Mouse (Mus musculus) intestine, embryonic 16.5 days (tissue): ENCODE measurements around the gene Bace2. TPM values are rescaled to one million over a fixed set of nuclear protein-coding genes. Genes with fewer than 3 reads are reported as not detected.

Source experiments
- ATAC-seq: fragments of 200-750 bp; cut with Nextera tagmentation; 2 replicates; pipeline ENCODE4 v1.8.0; 2017; ENCODE audit warnings: moderate TSS enrichment, moderate library complexity
- H3K27ac ChIP-seq: fragments of 300-500 bp; sonication (generic); 2 replicates; pipeline ENCODE4 v1.5.1; 2014; ENCODE audit warnings: mild to moderate bottlenecking, low read length
- H3K27me3 ChIP-seq: fragments of 300-500 bp; sonication (generic); replicated peaks from 2 replicates; pipeline ENCODE4 v1.6.1; 2014; ENCODE audit warnings: low read length, control low read depth, mixed read lengths; ENCODE audit not compliant: control insufficient read depth, insufficient read depth
- H3K36me3 ChIP-seq: fragments of 300-500 bp; sonication (generic); 2 replicates; pipeline ENCODE4 v1.6.1; 2014; ENCODE audit warnings: low read length, control low read depth; ENCODE audit not compliant: control insufficient read depth, insufficient read depth
- H3K4me1 ChIP-seq: fragments of 300-500 bp; sonication (generic); 2 replicates; pipeline ENCODE4 v1.6.1; 2014; ENCODE audit warnings: low read length, control low read depth, mixed read lengths; ENCODE audit not compliant: control insufficient read depth, insufficient read depth
- H3K4me2 ChIP-seq: fragments of 300-500 bp; sonication (generic); 2 replicates; pipeline ENCODE4 v1.6.1; 2014; ENCODE audit warnings: low read depth, low read length, control low read depth
- H3K4me3 ChIP-seq: fragments of 300-500 bp; sonication (generic); 2 replicates; pipeline ENCODE4 v1.5.1; 2014; ENCODE audit warnings: mild to moderate bottlenecking, low read length
- H3K9ac ChIP-seq: fragments of 300-500 bp; sonication (generic); 2 replicates; pipeline ENCODE4 v1.6.1; 2014; ENCODE audit warnings: low read depth, low read length
- H3K9me3 ChIP-seq: fragments of 300-500 bp; sonication (generic); 2 replicates; pipeline ENCODE4 v1.6.1; 2016; ENCODE audit warnings: low read length, control low read depth; ENCODE audit not compliant: control insufficient read depth
- whole genome bisulfite sequencing: fragments of 180-500 bp; shearing (Covaris S2); extraction: QIAGEN DNeasy Blood & Tissue Kit; methylation state at CpG from one replicate; pipeline ENCODE4 v1.1.7; 2014; 5-methylcytosine and 5-hydroxymethylcytosine counted together
- polyA plus RNA-seq: library from polyadenylated mRNA; unstranded; fragments of >200 nt; fragmentation: Nextera tagmentation; extraction: Ambion mirVana; gene quantifications from 2 replicates; pipeline ENCODE4 v1.2.1, GENCODE M21; 2015

Bace2 gene
- polyA plus RNA-seq, 1 experiment from 2014 or later: 17.0 TPM

- Histone ChIP-seq H3K4me2 (no peak overlapping the region), H3K4me1 (no peaks in the 10 kb centered on the region; the same call in 1 of the 2 replicates), H3K9me3 (no peaks in the 10 kb centered on the region), H3K4me3 (no peak overlapping the region), H3K27ac (no peak overlapping the region), H3K36me3 (no peaks in the 10 kb centered on the region), H3K27me3 (no peaks in the 10 kb centered on the region), H3K9ac (no peak overlapping the region)
- WGBS: 86% methylated on average over 4 of the region's 4 CpGs
- no peak for ATAC-seq
Observed at GRCm38 (mm10) chr16:97396436-97396835, 39.9 kb downstream of the Bace2 start.

GRCm38 (mm10) chr16:97397945-97398531, 41.5 kb downstream of the Bace2 start:
- no peak for ATAC-seq
- H3K4me3 ChIP-seq: no peak overlapping the region

GRCm38 (mm10) chr16:97399991-97400390, 43.4 kb downstream of the Bace2 start:
- WGBS: 77% methylated on average over 4 of the region's 4 CpGs
- Histone ChIP-seq H3K4me1 (no peaks in the 10 kb centered on the region), H3K9ac (no peak overlapping the region), H3K4me3 (no peak overlapping the region), H3K27me3 (no peaks in the 10 kb centered on the region), H3K9me3 (no peaks in the 10 kb centered on the region), H3K36me3 (no peaks in the 10 kb centered on the region), H3K4me2 (no peak overlapping the region), H3K27ac (no peak overlapping the region)
- ATAC-seq: peak; percentile 44

More at GRCm38 (mm10) chr16:97397945-97398531, 41.5 kb downstream of the Bace2 start:
- no peaks in the 10 kb centered on the region for H3K36me3 ChIP-seq
- no peak overlapping the region for H3K9ac ChIP-seq
- H3K27ac ChIP-seq: no peak overlapping the region
- 83% methylated on average over 2 of the region's 2 CpGs for WGBS
- H3K4me2 ChIP-seq: no peak overlapping the region
- H3K4me1 ChIP-seq: no peaks in the 10 kb centered on the region
- no peaks in the 10 kb centered on the region for H3K27me3 ChIP-seq
- no peaks in the 10 kb centered on the region for H3K9me3 ChIP-seq

- Histone ChIP-seq H3K36me3 (no peaks in the 10 kb centered on the region), H3K9ac (no peak overlapping the region), H3K4me3 (no peak overlapping the region), H3K9me3 (no peaks in the 10 kb centered on the region), H3K27me3 (no peaks in the 10 kb centered on the region), H3K27ac (no peak overlapping the region), H3K4me2 (no peak overlapping the region), H3K4me1 (no peaks in the 10 kb centered on the region)
- ATAC-seq: no peak
Observed at GRCm38 (mm10) chr16:97401741-97402140, 45.2 kb downstream of the Bace2 start.

- H3K9ac ChIP-seq: no peak overlapping the region
- H3K27ac ChIP-seq: no peak overlapping the region
- no peaks in the 10 kb centered on the region for H3K4me1 ChIP-seq
- no peaks in the 10 kb centered on the region for H3K9me3 ChIP-seq
- H3K36me3 ChIP-seq: no peaks in the 10 kb centered on the region
- H3K4me2 ChIP-seq: no peak overlapping the region
- WGBS: 48% methylated on average over 4 of the region's 4 CpGs
- ATAC-seq: no peak
- H3K27me3 ChIP-seq: no peaks in the 10 kb centered on the region
- H3K4me3 ChIP-seq: no peak overlapping the region
Observed at GRCm38 (mm10) chr16:97402213-97402785, 45.8 kb downstream of the Bace2 start.

GRCm38 (mm10) chr16:97405476-97406012, 49.0 kb downstream of the Bace2 start:
- 93% methylated on average over 5 of the region's 5 CpGs for WGBS

GRCm38 (mm10) chr16:97417896-97418542, 61.5 kb downstream of the Bace2 start:
- peak; percentile 73; the same call in 1 of the 2 replicates for ATAC-seq
- no peaks in the 10 kb centered on the region for H3K36me3 ChIP-seq
- no peak overlapping the region for H3K27ac ChIP-seq
- H3K4me1 ChIP-seq: no peaks in the 10 kb centered on the region
- no peak overlapping the region for H3K4me3 ChIP-seq
- no peak overlapping the region for H3K9ac ChIP-seq
- no peaks in the 10 kb centered on the region for H3K27me3 ChIP-seq
- H3K4me2 ChIP-seq: no peak overlapping the region
- no peaks in the 10 kb centered on the region for H3K9me3 ChIP-seq
- 14% methylated on average over 4 of the region's 4 CpGs for WGBS

More at GRCm38 (mm10) chr16:97405476-97406012, 49.0 kb downstream of the Bace2 start:
- Histone ChIP-seq H3K36me3 (no peaks in the 10 kb centered on the region), H3K4me3 (no peak overlapping the region), H3K27me3 (no peaks in the 10 kb centered on the region), H3K4me1 (no peaks in the 10 kb centered on the region), H3K9me3 (no peaks in the 10 kb centered on the region), H3K9ac (no peak overlapping the region), H3K27ac (no peak overlapping the region), H3K4me2 (no peak overlapping the region)
- no peak for ATAC-seq

- Histone ChIP-seq H3K27me3 (no peaks in the 10 kb centered on the region), H3K9me3 (no peaks in the 10 kb centered on the region), H3K4me2 (no peak overlapping the region), H3K9ac (no peak overlapping the region), H3K4me3 (no peak overlapping the region), H3K27ac (no peak overlapping the region), H3K36me3 (no peaks in the 10 kb centered on the region), H3K4me1 (no peaks in the 10 kb centered on the region)
- ATAC-seq: no peak
- 89% methylated on average over 6 of the region's 6 CpGs for WGBS
Observed at GRCm38 (mm10) chr16:97418749-97419453, 62.4 kb downstream of the Bace2 start.

GRCm38 (mm10) chr16:97421671-97422070, 65.1 kb downstream of the Bace2 start:
- WGBS: 74% methylated on average over 6 of the region's 6 CpGs
- Histone ChIP-seq H3K27ac (no peak overlapping the region), H3K4me2 (no peak overlapping the region), H3K4me3 (no peak overlapping the region), H3K9me3 (no peaks in the 10 kb centered on the region), H3K27me3 (no peaks in the 10 kb centered on the region), H3K4me1 (no peaks in the 10 kb centered on the region), H3K9ac (no peak overlapping the region), H3K36me3 (no peaks in the 10 kb centered on the region)
- ATAC-seq: no peak
